Mouse (Mus musculus): ENCODE measurements around the gene Iqgap1.
A peak's percentile ranks its signal among the peaks of the same experiment; 100 is the strongest.
"Not testable (repeated sequence)": the region's sequence is repeated elsewhere in the genome, so short reads cannot be mapped to it uniquely, and the experiment has no call there.

Iqgap1 gene

GRCm38 (mm10) chr7:80773834-80774614, 51.8 kb downstream of the Iqgap1 start:
- peak in 1 of 2 experiments; percentile 51 for DNase-seq (ENCODE audit: low spot score in 2 of 2)

- no peak for DNase-seq (ENCODE audit: low spot score in 2 of 2)
These were observed 55.3 kb downstream of the Iqgap1 start for GRCm38 (mm10) chr7:80770466-80770865.

- DNase-seq (ENCODE audit: low spot score in 2 of 2): peak; percentile 78 to 82
These were observed 58.9 kb downstream of the Iqgap1 start for GRCm38 (mm10) chr7:80766861-80767312.

DNA sequence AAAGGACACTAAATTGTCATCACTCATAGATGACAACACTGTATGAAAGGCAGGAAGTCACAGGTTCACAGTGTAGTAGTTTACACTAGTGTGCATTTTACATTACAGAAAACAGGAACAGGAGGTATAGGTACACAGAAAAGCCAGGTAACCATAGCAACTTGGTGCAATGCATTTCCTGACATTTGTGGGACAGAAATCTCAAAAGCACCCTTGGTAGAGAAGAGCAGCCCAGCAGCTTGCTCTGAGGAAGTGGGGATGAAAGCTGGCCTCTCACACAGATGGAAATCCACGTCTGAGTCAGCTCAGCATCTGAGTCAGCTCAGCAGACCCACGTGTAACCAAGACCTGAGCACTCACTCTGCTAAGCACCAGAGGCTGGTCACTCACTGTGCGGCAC, 59.7 kb downstream of the Iqgap1 start:
- DNase-seq (ENCODE audit: low spot score in 2 of 2): peak; percentile 60 to 65

DNA sequence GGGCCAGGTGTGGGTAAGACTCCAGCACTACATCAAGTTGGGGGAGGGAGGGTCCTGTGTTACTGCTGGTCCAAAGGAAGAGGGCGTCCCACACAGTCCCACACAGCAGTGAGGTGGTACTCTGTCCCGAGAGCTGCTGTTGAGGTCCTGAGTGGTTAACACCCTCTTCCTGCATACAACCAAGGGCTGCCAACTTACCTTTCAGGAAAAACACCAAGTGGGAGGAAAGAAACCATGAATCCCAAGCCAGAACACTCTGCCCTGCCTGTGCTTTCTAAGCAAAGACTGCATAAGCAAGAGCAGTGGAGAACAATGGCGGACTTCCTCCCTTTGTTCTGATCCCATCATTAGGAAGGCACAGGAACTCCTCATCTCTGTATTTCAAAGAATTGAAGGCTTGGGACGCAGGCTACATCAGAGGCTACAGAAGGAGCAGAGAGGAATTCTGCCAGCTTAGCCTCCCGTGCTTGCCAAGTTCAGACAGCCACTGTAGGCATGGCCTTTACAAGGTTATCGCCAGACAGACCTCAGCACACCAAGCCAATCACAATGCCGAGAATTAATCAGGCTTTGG, 61.8 kb downstream of the Iqgap1 start:
- no peak for DNase-seq (ENCODE audit: low spot score in 2 of 2)

DNA sequence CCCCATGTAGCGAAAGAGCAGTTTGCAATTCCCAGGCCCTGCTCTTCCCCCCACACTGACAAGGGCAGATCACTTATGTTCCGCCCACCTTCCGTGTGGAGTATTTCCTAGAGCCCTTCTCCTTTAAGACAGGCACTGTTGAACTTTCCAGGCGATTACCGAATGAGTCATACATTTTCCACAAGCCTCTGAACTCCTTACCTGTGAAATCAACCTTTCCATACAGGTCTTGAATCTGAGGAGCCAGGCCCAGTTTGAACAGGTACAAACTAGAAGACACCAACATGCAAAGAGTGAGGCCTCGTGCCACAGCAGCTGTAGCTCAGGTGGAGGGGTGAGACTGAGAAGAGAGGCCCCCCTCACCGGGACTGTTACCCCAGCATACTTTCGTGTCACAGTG, 63.5 kb downstream of the Iqgap1 start:
- no peak for DNase-seq (ENCODE audit: low spot score in 2 of 2)

GRCm38 (mm10) chr7:80754086-80754485, 71.7 kb downstream of the Iqgap1 start:
- DNase-seq (ENCODE audit: low spot score in 2 of 2): no peak

GRCm38 (mm10) chr7:80753613-80754012, 72.2 kb downstream of the Iqgap1 start:
- no peak for DNase-seq (ENCODE audit: low spot score in 2 of 2)

DNA sequence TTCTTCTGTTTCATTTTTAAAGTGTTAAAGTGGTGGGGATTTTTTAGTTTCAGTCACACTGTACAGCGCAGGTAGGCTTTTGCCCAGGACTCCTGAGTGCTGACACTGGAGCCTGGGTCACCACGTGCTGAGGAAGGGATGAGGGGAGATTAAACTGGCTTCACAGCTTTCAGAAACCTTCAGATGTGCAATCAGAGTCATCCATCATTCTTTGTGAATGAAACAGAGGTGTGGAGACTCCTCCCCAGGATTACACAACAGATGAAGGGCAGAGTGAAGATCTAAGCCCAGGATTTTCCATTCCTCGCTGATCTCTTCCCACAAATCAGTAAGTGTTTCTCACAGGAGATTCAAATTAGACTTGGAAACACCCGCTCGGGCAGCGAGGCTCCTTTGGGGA, 76.2 kb downstream of the Iqgap1 start:
- DNase-seq (ENCODE audit: low spot score in 2 of 2): no peak

GRCm38 (mm10) chr7:80749109-80749508, 76.7 kb downstream of the Iqgap1 start:
- DNase-seq (ENCODE audit: low spot score in 2 of 2): not testable (repeated sequence)

- DNase-seq (ENCODE audit: low spot score in 2 of 2): no peak
These were observed 78.4 kb downstream of the Iqgap1 start for GRCm38 (mm10) chr7:80747371-80747770.

DNA sequence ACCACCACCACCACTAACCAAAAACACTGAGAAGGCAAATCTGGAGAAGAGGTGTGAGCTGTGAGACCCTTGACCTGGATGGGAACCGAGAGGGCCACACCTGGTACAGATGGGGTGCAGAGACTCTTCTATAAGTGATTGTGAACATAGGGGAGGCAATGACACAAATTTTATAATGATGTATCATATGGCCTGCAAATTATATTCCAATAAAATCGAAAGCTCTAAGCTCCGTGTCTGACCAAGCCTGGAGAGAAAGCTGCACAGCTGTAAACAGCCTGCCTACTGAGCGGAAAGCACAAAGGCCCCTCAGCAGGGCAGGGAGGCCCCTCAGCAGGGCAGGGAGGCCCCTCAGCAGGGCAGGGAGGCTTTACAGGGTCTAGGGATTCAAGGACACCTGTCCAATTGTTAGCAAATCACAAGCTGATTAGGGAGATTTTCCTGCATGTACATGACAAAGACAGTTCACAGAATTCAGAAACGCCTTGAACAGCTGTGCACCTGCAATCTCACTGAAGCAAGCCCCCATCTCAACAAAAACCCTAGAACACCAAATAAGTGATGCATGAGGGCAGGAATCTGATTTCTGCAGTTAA, 79.5 kb downstream of the Iqgap1 start:
- no peak for DNase-seq (ENCODE audit: low spot score in 2 of 2)

- no peak for DNase-seq (ENCODE audit: low spot score in 2 of 2)
These were observed 80.0 kb downstream of the Iqgap1 start for GRCm38 (mm10) chr7:80745746-80746145.

GRCm38 (mm10) chr7:80745250-80745649, 80.5 kb downstream of the Iqgap1 start:
- DNase-seq (ENCODE audit: low spot score in 2 of 2): no peak

- no peak for DNase-seq (ENCODE audit: low spot score in 2 of 2)
These were observed 81.7 kb downstream of the Iqgap1 start for GRCm38 (mm10) chr7:80743920-80744630.

- no peak for DNase-seq (ENCODE audit: low spot score in 2 of 2)
These were observed 83.1 kb downstream of the Iqgap1 start for GRCm38 (mm10) chr7:80742671-80743070.

- peak; percentile 63 to 78 for DNase-seq (ENCODE audit: low spot score in 2 of 2)
These were observed 84.8 kb downstream of the Iqgap1 start for GRCm38 (mm10) chr7:80740954-80741353.

DNA sequence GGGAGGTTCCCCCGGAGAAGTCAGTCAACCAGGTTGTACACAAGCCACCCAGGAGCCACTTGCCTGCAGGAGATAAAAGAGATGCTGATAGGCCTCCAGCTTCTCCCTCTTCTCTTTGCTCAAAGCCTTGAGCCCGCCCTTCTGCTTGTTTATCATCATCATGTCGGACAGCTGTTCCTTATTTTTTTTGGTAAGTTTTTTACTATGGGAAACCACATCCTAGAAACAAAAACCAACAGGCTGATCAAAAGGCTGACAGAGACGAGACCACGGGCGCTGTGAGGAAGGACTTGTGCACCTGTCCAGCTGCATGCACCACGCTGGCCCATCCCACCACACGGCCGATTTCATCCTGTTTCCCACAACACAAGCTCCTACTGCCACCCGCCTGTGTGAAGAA, 89.6 kb downstream of the Iqgap1 start:
- DNase-seq (ENCODE audit: low spot score in 2 of 2): no peak

- no peak for DNase-seq (ENCODE audit: low spot score in 2 of 2)
These were observed 92.8 kb downstream of the Iqgap1 start for GRCm38 (mm10) chr7:80732986-80733385.

DNA sequence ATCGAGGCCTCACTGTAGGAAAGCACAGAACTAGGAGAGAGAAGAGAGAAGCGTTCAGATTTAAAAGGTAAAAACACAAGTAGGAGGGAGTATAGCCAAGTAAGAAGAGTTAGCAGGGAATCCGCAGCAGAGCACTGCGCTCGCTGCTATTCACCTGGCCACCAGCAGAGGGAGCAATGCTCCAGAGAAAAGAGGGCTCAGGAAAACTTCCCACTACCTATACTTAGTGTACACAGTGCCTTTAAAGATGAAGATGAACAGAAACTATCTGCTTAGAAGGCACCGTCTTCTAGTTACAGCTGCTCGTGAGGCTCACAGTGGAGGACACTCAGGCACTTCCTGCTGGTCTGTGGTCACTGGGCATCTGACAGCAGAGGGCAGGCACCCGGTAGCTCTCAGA, 96.1 kb downstream of the Iqgap1 start:
- DNase-seq (ENCODE audit: low spot score in 2 of 2): peak; percentile 78 to 86

DNA sequence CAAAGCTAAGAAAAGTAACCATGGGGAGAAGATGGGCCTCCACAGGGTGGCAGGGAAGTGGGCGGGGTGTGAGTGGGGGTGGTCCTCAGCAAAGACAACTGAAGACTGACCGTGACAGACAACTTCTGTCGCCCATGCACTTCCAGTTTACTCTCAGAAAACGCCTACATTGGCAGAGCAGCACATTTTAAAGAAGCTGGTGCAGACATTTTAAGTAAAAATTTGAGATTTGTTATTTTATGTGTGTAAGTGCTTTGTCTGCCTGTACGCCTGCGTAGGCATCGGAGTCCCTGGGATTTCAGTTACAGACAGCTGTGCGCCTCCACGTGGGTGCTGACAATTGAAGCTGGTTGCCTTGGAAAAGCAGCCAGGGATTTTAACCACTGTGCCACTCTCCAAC, 104.7 kb downstream of the Iqgap1 start:
- DNase-seq (ENCODE audit: low spot score in 2 of 2): peak; percentile 75 to 77

DNA sequence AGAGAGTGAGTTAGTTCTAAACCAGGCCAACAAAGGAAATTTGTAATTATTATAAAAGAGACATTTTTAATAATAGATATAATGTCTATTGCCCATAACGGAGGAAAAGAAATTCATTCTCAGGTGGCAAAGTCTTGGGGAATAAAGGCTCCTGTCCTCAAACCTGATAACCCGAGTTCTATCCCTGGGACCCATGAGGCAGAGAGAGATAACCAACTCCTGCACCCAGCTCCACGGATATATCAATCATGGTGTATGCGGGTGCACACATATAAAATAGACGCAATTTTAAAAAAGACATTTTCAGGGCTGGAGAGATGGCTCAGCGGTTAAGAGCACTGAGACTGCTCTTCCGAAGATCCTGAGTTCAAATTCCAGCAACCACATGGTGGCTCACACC, 106.2 kb downstream of the Iqgap1 start:
- no peak for DNase-seq (ENCODE audit: low spot score in 2 of 2)
